Mouse (Mus musculus) liver, adult (tissue): ENCODE data around the gene Ubxn7.

ENCODE experiments used
- GATA4 ChIP-seq: IDR thresholded peaks from 2 replicates; pipeline ENCODE4 v1.6.1; 2014; ENCODE audit warnings: mild to moderate bottlenecking, low read length; ENCODE audit not compliant: insufficient replicate concordance

Ubxn7 gene

GRCm38 (mm10) chr16:32340451-32340850 is 8.4 kb downstream of the Ubxn7 start:
- TF ChIP-seq GATA4: no peak

- TF ChIP-seq GATA4: no peak
Observed at GRCm38 (mm10) chr16:32345521-32345920, 13.5 kb downstream of the Ubxn7 start.

GRCm38 (mm10) chr16:32350776-32351175 is 18.7 kb downstream of the Ubxn7 start:
- no peak for TF ChIP-seq GATA4

- TF ChIP-seq GATA4: no peak
Observed at GRCm38 (mm10) chr16:32363530-32363929, 31.5 kb downstream of the Ubxn7 start.

- no peak for TF ChIP-seq GATA4
Observed at GRCm38 (mm10) chr16:32371351-32371750, 39.3 kb downstream of the Ubxn7 start.

- TF ChIP-seq GATA4: no peak
Observed at GRCm38 (mm10) chr16:32379575-32379974, 47.5 kb downstream of the Ubxn7 start.

- no peak for TF ChIP-seq GATA4
Observed at GRCm38 (mm10) chr16:32382901-32383300, 50.8 kb downstream of the Ubxn7 start.

- peak; percentile 25; the same call in 1 of the 2 replicates for TF ChIP-seq GATA4
Observed at GRCm38 (mm10) chr16:32384885-32385284, 52.8 kb downstream of the Ubxn7 start.

- no peak for TF ChIP-seq GATA4
Observed at GRCm38 (mm10) chr16:32386826-32387225, 54.8 kb downstream of the Ubxn7 start.

- no peak for TF ChIP-seq GATA4
Observed at GRCm38 (mm10) chr16:32389049-32389448, 57.0 kb downstream of the Ubxn7 start.

- no peak for TF ChIP-seq GATA4
Observed at GRCm38 (mm10) chr16:32389841-32390240, 57.8 kb downstream of the Ubxn7 start.

- TF ChIP-seq GATA4: no peak
Observed at GRCm38 (mm10) chr16:32390882-32391281, 58.8 kb downstream of the Ubxn7 start.

- no peak for TF ChIP-seq GATA4
Observed at GRCm38 (mm10) chr16:32395679-32396540, 63.9 kb downstream of the Ubxn7 start.

GRCm38 (mm10) chr16:32396541-32396835 is 64.4 kb downstream of the Ubxn7 start:
- TF ChIP-seq GATA4: no peak

GRCm38 (mm10) chr16:32398206-32398605 is 66.1 kb downstream of the Ubxn7 start:
- no peak for TF ChIP-seq GATA4

GRCm38 (mm10) chr16:32400267-32400666 is 68.2 kb downstream of the Ubxn7 start, which contains the start of gene Tm4sf19:
Gene Tm4sf19 (plus strand): TSS chr16:32400506.
- TF ChIP-seq GATA4: no peak
